Mouse (Mus musculus): ENCODE measurements at regions not wholly inside any gene's neighbourhood (a gene's known extent, or its start where the extent isn't known, plus 50 kb on each side); places are given as distances from the start of the nearest gene placed in this dataset.

DNA sequence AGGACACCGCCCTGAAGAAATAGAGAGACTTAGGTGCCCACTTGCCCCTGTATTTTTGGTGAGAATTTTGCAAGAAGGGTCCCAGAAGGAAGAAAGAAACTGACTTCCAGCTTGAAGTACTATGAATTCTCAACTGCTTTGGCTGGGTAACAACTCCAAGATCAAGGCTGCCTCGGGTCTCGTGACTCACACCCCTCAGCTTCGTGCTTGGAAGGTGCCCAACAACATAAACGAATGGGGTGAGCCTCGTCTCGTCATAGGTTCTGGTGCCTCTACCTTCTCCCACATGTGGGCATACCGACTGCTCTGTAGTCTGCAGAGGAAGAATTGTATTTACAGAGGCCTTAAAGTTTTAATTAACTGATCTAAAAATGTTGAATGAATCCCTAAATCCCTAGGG lies 81.6 kb upstream of the Bach2 start:
- TF ChIP-seq CTCF (IDR thresholded peaks at IDR 0.05; ENCODE audit: low read depth) (no peak), EP300 (IDR thresholded peaks at IDR 0.05; ENCODE audit: low read depth) (no peak)

Data from heart, postnatal 0 days (tissue).